Mouse (Mus musculus) testis, adult 2 months (tissue): ENCODE data around the gene Phip.

Source experiments
- CTCF ChIP-seq: fragments of 200-500 bp; IDR thresholded peaks from 2 replicates; pipeline ENCODE4 v1.5.1; 2012; ENCODE audit warnings: low read depth, mild to moderate bottlenecking, inconsistent platforms, low read length, moderate library complexity; ENCODE audit not compliant: control insufficient read depth, insufficient read depth, insufficient replicate concordance
- POLR2A ChIP-seq: fragments of 200-500 bp; IDR thresholded peaks from 2 replicates; pipeline ENCODE4 v1.6.1; 2012; ENCODE audit warnings: low read depth, mild to moderate bottlenecking, inconsistent platforms, low read length, moderate library complexity; ENCODE audit not compliant: control insufficient read depth

DNA sequence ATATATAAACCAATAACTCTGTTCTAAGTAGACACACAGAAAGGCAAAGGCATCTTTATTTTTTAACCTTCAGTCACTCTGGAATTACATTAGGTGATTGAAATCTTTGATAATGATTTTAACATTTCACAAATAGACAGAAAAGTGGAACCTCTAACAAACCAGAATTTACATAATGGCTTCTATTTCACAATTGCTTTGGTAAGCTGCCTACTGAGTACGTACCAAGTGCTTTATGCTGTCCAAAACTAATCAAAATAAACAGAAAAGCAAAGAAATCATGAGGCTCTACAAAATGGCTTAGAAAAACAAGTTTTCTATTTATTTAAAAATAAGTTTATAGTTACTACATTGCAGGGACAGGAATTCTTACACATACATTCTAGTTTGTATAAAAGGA is 109.2 kb downstream of the Phip start:
- TF ChIP-seq CTCF: no peak
- TF ChIP-seq POLR2A: no peak
